Mouse (Mus musculus) spleen, postnatal 0 days (tissue): Measurements from ENCODE around the gene Herc4. TPM values are rescaled to one million over a fixed set of nuclear protein-coding genes. Genes with fewer than 3 reads are reported as not detected.

Experiments used
- polyA plus RNA-seq: library from polyadenylated mRNA; unstranded; fragments of >200 nt; fragmentation: Nextera tagmentation; extraction: Ambion mirVana; gene quantifications from 2 replicates; pipeline ENCODE4 v1.2.1, GENCODE M21; 2015

Gene Herc4
- 39.0 and 42.2 TPM in 2 replicates for polyA plus RNA-seq

GRCm38 (mm10) chr10:63243493-63244054 is at the start of gene Herc4:
Gene Herc4, plus strand, starts transcription at chr10:63243810.

GRCm38 (mm10) chr10:63203728-63204127 is 39.9 kb upstream of the Herc4 start, which contains the start of gene Mypn:
Gene Mypn, minus strand, starts transcription at chr10:63203952.

Other genes with a start within 250 kb of the Herc4 start
- gene Hnrnph3, start 219.6 kb upstream of the Herc4 start, polyA plus RNA-seq: 34.3 and 40.4 TPM in 2 replicates
- 0.29 and 0.56 TPM in 2 replicates for gene Pbld2, start 219.5 kb upstream of the Herc4 start, polyA plus RNA-seq
- gene Pbld1, start 183.6 kb upstream of the Herc4 start, polyA plus RNA-seq: 0.85 and 0.99 TPM in 2 replicates
- gene Atoh7, start 144.2 kb upstream of the Herc4 start, polyA plus RNA-seq: not detected in 2 replicates
- gene Mypn, start 39.9 kb upstream of the Herc4 start, polyA plus RNA-seq: 0.04 and 0.06 TPM in 2 replicates
- gene Sirt1, start 137.9 kb downstream of the Herc4 start, polyA plus RNA-seq: 6.4 and 7.9 TPM in 2 replicates
- 5.2 and 5.3 TPM in 2 replicates for gene Dnajc12, start 138.6 kb downstream of the Herc4 start, polyA plus RNA-seq
- gene Gm7075, start 178.0 kb downstream of the Herc4 start, polyA plus RNA-seq: not detected in 2 replicates
- gene Ctnna3, start 186.3 kb downstream of the Herc4 start, polyA plus RNA-seq: 0.11 and 0.16 TPM in 2 replicates